Mouse (Mus musculus) G1E (cell line): ENCODE results near the gene Chpf. TPM values are rescaled to one million over a fixed set of nuclear protein-coding genes. Genes with fewer than 3 reads are reported as not detected.

ENCODE experiments used
- ATAC-seq: 2 replicates; pipeline ENCODE4 v1.8.0; 2016; ENCODE audit warnings: mild to moderate bottlenecking; ENCODE audit not compliant: insufficient number of reproducible peaks, poor library complexity, low FRiP score, severe bottlenecking; ENCODE audit errors: extremely low read depth
- DNase-seq: peaks from one replicate; pipeline ENCODE4 v3.0.0; 2012; ENCODE audit warnings: low spot score
- H3K27me3 ChIP-seq: 2 replicates; pipeline ENCODE4 v1.6.1; 2012; ENCODE audit warnings: mild to moderate bottlenecking, low read length, inconsistent platforms; ENCODE audit not compliant: insufficient read depth
- H3K36me3 ChIP-seq: replicated peaks from 2 replicates; pipeline ENCODE3; 2012; ENCODE audit warnings: mild to moderate bottlenecking, inconsistent platforms
- H3K4me1 ChIP-seq: 2 replicates; pipeline ENCODE4 v1.6.1; 2012; ENCODE audit warnings: low read depth, low read length, inconsistent platforms, mixed read lengths; ENCODE audit not compliant: insufficient read depth
- H3K4me3 ChIP-seq: 2 replicates; pipeline ENCODE4 v1.5.1; 2012; ENCODE audit warnings: low read depth, mild to moderate bottlenecking, inconsistent platforms, low read length, moderate library complexity, mixed read lengths
- H3K9me3 ChIP-seq: replicated peaks from 2 replicates; pipeline ENCODE4 v1.6.1; 2012; ENCODE audit warnings: inconsistent platforms
- CTCF ChIP-seq: IDR thresholded peaks from 2 replicates; pipeline ENCODE4 v1.5.1; 2012; ENCODE audit warnings: low read depth, low read length, inconsistent platforms, mixed read lengths
- GATA1 ChIP-seq: IDR thresholded peaks from 2 replicates; pipeline ENCODE4 v1.6.1; 2012; ENCODE audit warnings: borderline replicate concordance, low read length, inconsistent platforms, mixed read lengths
- GATA2 ChIP-seq: IDR thresholded peaks from 2 replicates; pipeline ENCODE4 v1.6.1; 2012; ENCODE audit warnings: low read depth, low read length, inconsistent platforms, borderline replicate concordance
- POLR2AphosphoS5 ChIP-seq: IDR thresholded peaks from 2 replicates; pipeline ENCODE4 v1.6.1; 2012; ENCODE audit warnings: low read depth, low read length, inconsistent platforms; ENCODE audit not compliant: insufficient replicate concordance
- TAL1 ChIP-seq: conservative IDR thresholded peaks from 2 replicates; pipeline ENCODE4 v1.6.1; 2012; ENCODE audit warnings: low read depth, low read length, inconsistent platforms, mixed read lengths
- polyA plus RNA-seq: library from polyadenylated mRNA; stranded (reverse); fragments of >175 nt; gene quantifications from 2 replicates; pipeline ENCODE4 v1.2.3, GENCODE M21; 2012
- total RNA-seq, 2 experiments: library from RNA; stranded (forward) in 1 of 2; stranded (reverse) in 1 of 2; fragments of 200-1000 nt in 1 of 2; fragments of >200 nt in 1 of 2; fragmentation: Nextera tagmentation in 1 of 2; gene quantifications; 2 replicates each; pipeline ENCODE4 v1.2.3; 2014 to 2017

Gene Chpf
- total and polyA plus RNA-seq, 3 experiments = 12.0 to 121 (median 23.6) TPM

DNA sequence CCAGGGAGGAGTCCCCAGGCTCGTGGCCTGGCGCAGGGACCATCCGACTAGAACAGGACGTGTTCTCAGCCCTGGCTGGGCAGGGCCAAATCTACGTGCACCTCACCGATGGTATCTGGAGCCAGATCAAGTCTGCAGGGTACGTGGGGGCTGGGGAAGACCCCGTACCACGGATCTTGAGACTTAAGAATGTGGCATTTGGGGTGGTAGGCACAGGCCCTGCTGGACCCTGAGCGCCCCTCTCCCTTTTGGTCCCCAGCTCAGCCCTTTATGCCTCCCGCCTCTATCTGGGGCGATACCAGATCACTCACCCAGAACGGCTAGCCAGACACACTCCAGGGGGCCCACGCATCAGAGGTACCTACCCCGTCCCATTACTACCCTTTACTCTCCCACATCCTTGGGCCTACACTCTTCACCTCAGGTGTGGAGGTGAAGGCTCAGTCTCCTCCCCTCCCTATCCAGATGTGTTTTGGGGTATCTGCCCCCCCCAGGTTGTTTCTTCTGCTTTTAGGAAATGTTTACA is 37.6 kb downstream of the Chpf start:
- DNase-seq (no peak), ATAC-seq (no peak)
- Histone ChIP-seq H3K9me3 (no peaks in the 10 kb centered on the region), H3K4me1 (peaks cover 81% of the 10 kb centered on the region), H3K36me3 (peaks cover 73% of the 10 kb centered on the region), H3K27me3 (no peaks in the 10 kb centered on the region), H3K4me3 (no peak overlapping the region)
- TF ChIP-seq TAL1 (no peak), POLR2AphosphoS5 (no peak), CTCF (no peak), GATA2 (no peak), GATA1 (no peak)

DNA sequence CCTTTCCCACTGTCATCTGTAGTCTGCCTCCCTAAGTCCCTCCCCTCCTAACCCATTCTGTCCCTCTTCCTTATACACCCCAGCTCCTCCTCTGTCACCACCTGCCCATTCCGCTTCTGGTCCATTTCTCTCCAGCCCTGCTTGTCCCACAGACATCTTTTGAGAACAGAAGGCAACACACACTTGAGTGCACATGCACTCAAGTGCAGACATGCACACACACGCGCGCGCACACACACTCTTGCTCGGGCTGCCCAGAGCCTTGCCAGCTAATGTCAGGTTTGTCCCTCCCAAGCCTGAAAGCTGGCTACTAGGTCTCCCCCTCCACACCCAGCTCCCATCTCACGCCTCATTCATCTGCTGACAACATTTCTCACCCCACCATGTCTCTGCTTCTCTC is 38.4 kb downstream of the Chpf start:
- Histone ChIP-seq H3K36me3 (peaks cover 73% of the 10 kb centered on the region), H3K27me3 (no peaks in the 10 kb centered on the region), H3K9me3 (no peaks in the 10 kb centered on the region), H3K4me1 (peaks cover 77% of the 10 kb centered on the region), H3K4me3 (no peak overlapping the region)
- TF ChIP-seq GATA1 (no peak), TAL1 (no peak), CTCF (no peak), POLR2AphosphoS5 (no peak), GATA2 (no peak)
- no peak for ATAC-seq
- no peak for DNase-seq

DNA sequence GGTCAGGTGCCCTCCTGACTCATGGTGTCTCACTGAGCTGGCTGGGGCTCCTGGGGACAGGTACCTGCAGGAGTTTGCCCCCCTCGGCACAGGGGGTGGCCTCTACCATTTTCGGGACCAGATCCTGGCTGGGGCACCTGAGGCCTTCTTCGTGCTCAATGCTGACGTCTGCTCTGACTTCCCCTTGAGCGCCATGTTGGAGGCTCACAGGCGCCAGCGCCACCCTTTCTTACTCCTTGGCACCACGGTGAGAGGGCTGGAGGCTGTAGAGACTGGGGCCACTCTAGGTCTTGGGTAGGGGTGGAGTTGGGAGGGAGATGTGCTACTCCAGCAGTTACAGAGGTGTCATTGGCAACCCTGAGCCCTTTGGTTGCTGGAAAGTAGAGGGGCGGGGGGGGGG is 40.3 kb downstream of the Chpf start:
- H3K36me3 ChIP-seq = peaks cover 67% of the 10 kb centered on the region
- no peak for ATAC-seq
- no peak for DNase-seq
- TF ChIP-seq CTCF = no peak
- no peaks in the 10 kb centered on the region for H3K9me3 ChIP-seq
- H3K4me1 ChIP-seq = peaks cover 68% of the 10 kb centered on the region
- H3K27me3 ChIP-seq = peaks cover 8% of the 10 kb centered on the region
- H3K4me3 ChIP-seq = no peak overlapping the region

DNA sequence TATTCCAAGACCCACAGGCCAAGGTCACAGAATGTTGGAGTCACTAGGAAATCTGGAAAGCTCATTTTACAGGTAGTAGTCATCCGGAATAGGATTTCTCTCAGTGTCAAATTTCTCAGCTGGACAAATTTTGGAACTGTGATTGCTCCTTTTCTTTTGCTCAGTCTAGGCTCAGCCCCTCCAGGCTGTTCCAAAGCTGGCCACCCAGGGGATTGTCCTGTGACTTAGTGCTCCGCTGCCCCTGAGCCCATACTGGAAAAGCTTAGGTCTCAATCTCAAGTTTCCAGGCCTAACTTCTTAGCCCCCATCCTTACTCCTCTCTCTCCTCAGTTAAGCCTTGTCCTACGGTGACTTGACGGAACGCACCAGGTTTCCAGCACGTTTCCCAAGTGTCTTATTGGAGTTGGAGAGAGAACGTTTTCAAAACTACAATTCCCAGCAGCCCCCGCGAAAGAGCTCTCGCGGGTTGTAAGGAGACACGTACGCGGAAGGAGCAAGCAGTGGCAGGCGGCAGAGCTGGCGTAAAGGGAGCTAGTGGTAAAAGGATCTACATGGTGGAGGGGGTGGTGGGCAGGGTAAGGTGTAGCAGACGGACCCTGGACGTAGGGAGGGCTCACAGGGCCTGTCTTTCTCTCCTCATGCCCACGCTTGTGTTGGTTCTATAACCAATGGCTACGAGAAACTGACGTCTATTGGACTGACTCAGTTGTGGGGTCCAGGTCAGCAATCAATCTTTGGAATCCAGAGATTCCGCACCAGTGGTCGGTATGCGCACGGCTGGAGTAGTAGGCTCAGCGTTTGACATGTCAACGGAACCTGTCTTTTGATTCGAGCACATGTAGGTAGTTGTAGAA is 43.4 kb downstream of the Chpf start, which contains the start of gene Gmppa:
Gene Gmppa (plus strand): TSS at position 456 of the 854 bp plus-strand sequence.
- DNase-seq = peak; percentile 96
- H3K9me3 ChIP-seq = no peaks in the 10 kb centered on the region
- H3K4me1 ChIP-seq = peaks cover 46% of the 10 kb centered on the region
- ATAC-seq = peak; percentile 97
- H3K27me3 ChIP-seq = peaks cover 38% of the 10 kb centered on the region
- H3K4me3 ChIP-seq = peak within 1 kb of the TSS; percentile 71
- peaks cover 37% of the 10 kb centered on the region for H3K36me3 ChIP-seq
- 0 out of 2 replicates have a peak, but pooled peaks have one; percentile 67 for TF ChIP-seq POLR2AphosphoS5
- TF ChIP-seq CTCF = no peak
- no peak for TF ChIP-seq GATA1
- TF ChIP-seq GATA2 = no peak
- no peak for TF ChIP-seq TAL1

DNA sequence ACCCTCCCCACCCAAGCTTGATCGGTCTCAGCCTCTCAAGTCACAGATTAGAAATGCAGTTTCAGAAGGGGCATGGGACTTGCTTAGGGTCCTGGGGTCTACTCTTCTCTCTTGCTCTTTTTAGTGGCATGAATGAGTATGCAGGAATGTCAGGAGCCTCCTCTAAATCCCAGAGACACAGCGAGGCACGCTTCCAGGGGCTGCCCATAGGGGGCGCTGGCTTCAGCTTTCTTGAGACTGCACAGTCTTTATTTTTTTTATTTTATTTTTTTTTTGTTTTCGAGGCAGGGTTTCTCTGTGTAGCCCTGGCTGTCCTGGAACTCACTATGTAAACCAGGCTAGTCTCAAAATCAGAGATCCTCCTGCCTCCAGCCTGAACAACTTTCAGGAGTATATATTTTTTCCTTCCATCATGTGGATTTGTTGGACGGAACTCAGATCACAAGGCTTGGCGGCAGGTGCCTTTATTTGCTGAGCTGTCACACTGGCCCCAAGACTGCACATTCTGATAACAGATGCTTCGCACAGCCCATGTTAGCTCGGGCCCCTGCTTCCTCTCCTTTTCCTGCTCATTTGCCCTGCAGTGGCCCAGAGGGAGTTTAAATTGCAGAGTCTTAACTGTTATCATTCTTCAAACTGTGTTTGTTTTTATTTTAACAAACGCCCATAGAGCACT is 53.2 kb downstream of the Chpf start:
- TF ChIP-seq TAL1 (no peak), GATA2 (no peak), POLR2AphosphoS5 (no peak), GATA1 (no peak), CTCF (peak; percentile 93)
- H3K4me1 ChIP-seq = peaks cover 23% of the 10 kb centered on the region
- no peaks in the 10 kb centered on the region for H3K36me3 ChIP-seq
- no peak overlapping the region for H3K4me3 ChIP-seq
- no peaks in the 10 kb centered on the region for H3K9me3 ChIP-seq
- peaks cover 75% of the 10 kb centered on the region for H3K27me3 ChIP-seq
- ATAC-seq (no peak), DNase-seq (peak; percentile 44)

Other genes with a start within 250 kb of the Chpf start
- not detected in 2 replicates for gene A630095N17Rik, start 247.2 kb downstream of the Chpf start, total RNA-seq (2014; fragmentation: Nextera tagmentation)
- gene A630095N17Rik, start 247.2 kb downstream of the Chpf start, total RNA-seq (2017) = not detected in 2 replicates
- gene A630095N17Rik, start 247.2 kb downstream of the Chpf start, polyA plus RNA-seq = not detected in 2 replicates
- gene Dnajb2, start 242.9 kb downstream of the Chpf start, total RNA-seq (2014; fragmentation: Nextera tagmentation) = 15.4 and 63.3 TPM in 2 replicates
- gene Dnajb2, start 242.9 kb downstream of the Chpf start, total RNA-seq (2017) = 13.9 and 15.6 TPM in 2 replicates
- 9.1 and 11.1 TPM in 2 replicates for gene Dnajb2, start 242.9 kb downstream of the Chpf start, polyA plus RNA-seq
- gene Ptprn, start 214.8 kb downstream of the Chpf start, total RNA-seq (2014; fragmentation: Nextera tagmentation) = not detected in 2 replicates
- 0.11 TPM in 1 of 2 replicates, not detected in the other for gene Ptprn, start 214.8 kb downstream of the Chpf start, total RNA-seq (2017)
- gene Ptprn, start 214.8 kb downstream of the Chpf start, polyA plus RNA-seq = 0.03 and 0.08 TPM in 2 replicates
- gene Resp18, start 200.9 kb downstream of the Chpf start, total RNA-seq (2014; fragmentation: Nextera tagmentation) = not detected in 2 replicates
- not detected in 2 replicates for gene Resp18, start 200.9 kb downstream of the Chpf start, total RNA-seq (2017)
- not detected in 2 replicates for gene Resp18, start 200.9 kb downstream of the Chpf start, polyA plus RNA-seq
- 56.3 and 73.7 TPM in 2 replicates for gene Dnpep, start 161.3 kb downstream of the Chpf start, total RNA-seq (2014; fragmentation: Nextera tagmentation)
- gene Dnpep, start 161.3 kb downstream of the Chpf start, total RNA-seq (2017) = 38.7 and 47.2 TPM in 2 replicates
- 69.4 and 79.0 TPM in 2 replicates for gene Dnpep, start 161.3 kb downstream of the Chpf start, polyA plus RNA-seq
- 12.9 and 19.0 TPM in 2 replicates for gene Des, start 119.0 kb downstream of the Chpf start, total RNA-seq (2014; fragmentation: Nextera tagmentation)
- gene Des, start 119.0 kb downstream of the Chpf start, total RNA-seq (2017) = 3.4 and 5.6 TPM in 2 replicates
- 12.7 and 13.8 TPM in 2 replicates for gene Des, start 119.0 kb downstream of the Chpf start, polyA plus RNA-seq
- 1.9 and 7.7 TPM in 2 replicates for gene Speg, start 104.0 kb downstream of the Chpf start, total RNA-seq (2014; fragmentation: Nextera tagmentation)
- gene Speg, start 104.0 kb downstream of the Chpf start, total RNA-seq (2017) = 1.9 and 2.3 TPM in 2 replicates
- gene Speg, start 104.0 kb downstream of the Chpf start, polyA plus RNA-seq = 10.3 and 12.6 TPM in 2 replicates
- gene Gmppa, start 43.4 kb downstream of the Chpf start, total RNA-seq (2014; fragmentation: Nextera tagmentation) = 179 and 182 TPM in 2 replicates
- 178 and 183 TPM in 2 replicates for gene Gmppa, start 43.4 kb downstream of the Chpf start, total RNA-seq (2017)
- 328 and 349 TPM in 2 replicates for gene Gmppa, start 43.4 kb downstream of the Chpf start, polyA plus RNA-seq
- gene Asic4, start 28.9 kb downstream of the Chpf start, total RNA-seq (2014; fragmentation: Nextera tagmentation) = 1.1 and 2.9 TPM in 2 replicates
- gene Asic4, start 28.9 kb downstream of the Chpf start, total RNA-seq (2017) = 1.7 and 2.6 TPM in 2 replicates
- gene Asic4, start 28.9 kb downstream of the Chpf start, polyA plus RNA-seq = 8.7 and 8.8 TPM in 2 replicates
- 0.30 TPM in 1 of 2 replicates, not detected in the other for gene Tmem198, start 225 bp upstream of the Chpf start, total RNA-seq (2014; fragmentation: Nextera tagmentation)
- 0.76 and 1.1 TPM in 2 replicates for gene Tmem198, start 225 bp upstream of the Chpf start, total RNA-seq (2017)
- gene Tmem198, start 225 bp upstream of the Chpf start, polyA plus RNA-seq = 4.0 and 4.8 TPM in 2 replicates
- not detected in 2 replicates for gene Obsl1, start 27.1 kb upstream of the Chpf start, total RNA-seq (2014; fragmentation: Nextera tagmentation)
- 0.05 and 0.17 TPM in 2 replicates for gene Obsl1, start 27.1 kb upstream of the Chpf start, total RNA-seq (2017)
- not detected in 2 replicates for gene Obsl1, start 27.1 kb upstream of the Chpf start, polyA plus RNA-seq
- not detected in 2 replicates for gene Inha, start 27.8 kb upstream of the Chpf start, total RNA-seq (2014; fragmentation: Nextera tagmentation)
- not detected in 2 replicates for gene Inha, start 27.8 kb upstream of the Chpf start, total RNA-seq (2017)
- gene Inha, start 27.8 kb upstream of the Chpf start, polyA plus RNA-seq = not detected in 2 replicates
- gene Stk11ip, start 42.2 kb upstream of the Chpf start, total RNA-seq (2014; fragmentation: Nextera tagmentation) = 25.2 and 35.2 TPM in 2 replicates
- 30.0 and 35.3 TPM in 2 replicates for gene Stk11ip, start 42.2 kb upstream of the Chpf start, total RNA-seq (2017)
- gene Stk11ip, start 42.2 kb upstream of the Chpf start, polyA plus RNA-seq = 201 and 251 TPM in 2 replicates
- not detected in 2 replicates for gene Slc4a3, start 67.0 kb upstream of the Chpf start, total RNA-seq (2014; fragmentation: Nextera tagmentation)
- 0.05 and 0.23 TPM in 2 replicates for gene Slc4a3, start 67.0 kb upstream of the Chpf start, total RNA-seq (2017)
- gene Slc4a3, start 67.0 kb upstream of the Chpf start, polyA plus RNA-seq = not detected in 2 replicates